Mouse (Mus musculus): ENCODE results near the gene Tmem104. TPM values are rescaled to one million over a fixed set of nuclear protein-coding genes. Genes with fewer than 3 reads are reported as not detected.

Tmem104 gene
- polyA plus RNA-seq, 1 experiment from 2014 or later = 10.3 TPM

GRCm38 (mm10) chr11:115289885-115290284 lies 102.6 kb downstream of the Tmem104 start:
- Histone ChIP-seq H3K9ac (ENCODE audit: low read depth, low read length) (peak overlapping the region; percentile 18; the same call in 1 of the 2 replicates), H3K27ac (ENCODE audit: low read depth, low read length) (no peak overlapping the region), H3K9me3 (ENCODE audit: control insufficient read depth, low read length) (no peaks in the 10 kb centered on the region), H3K27me3 (ENCODE audit: control insufficient read depth, insufficient read depth, low read length) (no peaks in the 10 kb centered on the region), H3K4me3 (ENCODE audit: low read length) (no peak overlapping the region), H3K4me2 (replicated peaks; ENCODE audit: low read depth, low read length) (no peak overlapping the region), H3K36me3 (ENCODE audit: control insufficient read depth, insufficient read depth, low read length) (no peaks in the 10 kb centered on the region), H3K4me1 (ENCODE audit: control insufficient read depth, insufficient read depth, low read length) (no peaks in the 10 kb centered on the region)
- ATAC-seq (ENCODE audit: low FRiP score, low TSS enrichment) = no peak
- WGBS = 68% methylated on average over 8 of the region's 8 CpGs

- ATAC-seq (ENCODE audit: low FRiP score, low TSS enrichment) = no peak
- Histone ChIP-seq H3K27me3 (ENCODE audit: control insufficient read depth, insufficient read depth, low read length) (no peaks in the 10 kb centered on the region), H3K4me1 (ENCODE audit: control insufficient read depth, insufficient read depth, low read length) (no peaks in the 10 kb centered on the region), H3K4me2 (replicated peaks; ENCODE audit: low read depth, low read length) (no peak overlapping the region), H3K36me3 (ENCODE audit: control insufficient read depth, insufficient read depth, low read length) (no peaks in the 10 kb centered on the region), H3K27ac (ENCODE audit: low read depth, low read length) (no peak overlapping the region), H3K4me3 (ENCODE audit: low read length) (no peak overlapping the region), H3K9me3 (ENCODE audit: control insufficient read depth, low read length) (no peaks in the 10 kb centered on the region), H3K9ac (ENCODE audit: low read depth, low read length) (no peak overlapping the region)
- WGBS = 94% methylated on average over 1 of the region's 1 CpGs
Measured at GRCm38 (mm10) chr11:115290314-115290713, 103.0 kb downstream of the Tmem104 start.

- H3K4me2 ChIP-seq (replicated peaks; ENCODE audit: low read depth, low read length) = no peak overlapping the region
- H3K27ac ChIP-seq (ENCODE audit: low read depth, low read length) = no peak overlapping the region
- no peak overlapping the region for H3K9ac ChIP-seq (ENCODE audit: low read depth, low read length)
- H3K4me3 ChIP-seq (ENCODE audit: low read length) = no peak overlapping the region
- H3K4me1 ChIP-seq (ENCODE audit: control insufficient read depth, insufficient read depth, low read length) = no peaks in the 10 kb centered on the region
- H3K9me3 ChIP-seq (ENCODE audit: control insufficient read depth, low read length) = no peaks in the 10 kb centered on the region
- H3K36me3 ChIP-seq (ENCODE audit: control insufficient read depth, insufficient read depth, low read length) = no peaks in the 10 kb centered on the region
- ATAC-seq (ENCODE audit: low FRiP score, low TSS enrichment) = no peak
- 55% methylated on average over 6 of the region's 6 CpGs for WGBS
- H3K27me3 ChIP-seq (ENCODE audit: control insufficient read depth, insufficient read depth, low read length) = no peaks in the 10 kb centered on the region
Measured at GRCm38 (mm10) chr11:115290919-115291318, 103.6 kb downstream of the Tmem104 start.

- H3K36me3 ChIP-seq (ENCODE audit: control insufficient read depth, insufficient read depth, low read length) = no peaks in the 10 kb centered on the region
- no peak overlapping the region for H3K4me3 ChIP-seq (ENCODE audit: low read length)
- 77% methylated on average over 10 of the region's 10 CpGs for WGBS
- no peak overlapping the region for H3K9ac ChIP-seq (ENCODE audit: low read depth, low read length)
- no peak overlapping the region for H3K4me2 ChIP-seq (replicated peaks; ENCODE audit: low read depth, low read length)
- no peaks in the 10 kb centered on the region for H3K27me3 ChIP-seq (ENCODE audit: control insufficient read depth, insufficient read depth, low read length)
- no peak overlapping the region for H3K27ac ChIP-seq (ENCODE audit: low read depth, low read length)
- H3K9me3 ChIP-seq (ENCODE audit: control insufficient read depth, low read length) = no peaks in the 10 kb centered on the region
- no peak for ATAC-seq (ENCODE audit: low FRiP score, low TSS enrichment)
- H3K4me1 ChIP-seq (ENCODE audit: control insufficient read depth, insufficient read depth, low read length) = no peaks in the 10 kb centered on the region
Measured at GRCm38 (mm10) chr11:115291503-115291902, 104.2 kb downstream of the Tmem104 start.

- Histone ChIP-seq H3K36me3 (ENCODE audit: control insufficient read depth, insufficient read depth, low read length) (no peaks in the 10 kb centered on the region), H3K27ac (ENCODE audit: low read depth, low read length) (no peak overlapping the region), H3K4me2 (replicated peaks; ENCODE audit: low read depth, low read length) (no peak overlapping the region), H3K27me3 (ENCODE audit: control insufficient read depth, insufficient read depth, low read length) (peaks cover 12% of the 10 kb centered on the region), H3K4me3 (ENCODE audit: low read length) (no peak overlapping the region), H3K9ac (ENCODE audit: low read depth, low read length) (no peak overlapping the region), H3K9me3 (ENCODE audit: control insufficient read depth, low read length) (no peaks in the 10 kb centered on the region), H3K4me1 (ENCODE audit: control insufficient read depth, insufficient read depth, low read length) (no peaks in the 10 kb centered on the region)
- WGBS = 67% methylated on average over 14 of the region's 14 CpGs
- no peak for ATAC-seq (ENCODE audit: low FRiP score, low TSS enrichment)
Measured at GRCm38 (mm10) chr11:115292631-115293375, 105.5 kb downstream of the Tmem104 start.

GRCm38 (mm10) chr11:115295939-115296338 lies 108.7 kb downstream of the Tmem104 start:
- no peak overlapping the region for H3K27ac ChIP-seq (ENCODE audit: low read depth, low read length)
- peaks cover 18% of the 10 kb centered on the region for H3K27me3 ChIP-seq (ENCODE audit: control insufficient read depth, insufficient read depth, low read length)
- H3K4me1 ChIP-seq (ENCODE audit: control insufficient read depth, insufficient read depth, low read length) = no peaks in the 10 kb centered on the region
- H3K9me3 ChIP-seq (ENCODE audit: control insufficient read depth, low read length) = no peaks in the 10 kb centered on the region
- no peaks in the 10 kb centered on the region for H3K36me3 ChIP-seq (ENCODE audit: control insufficient read depth, insufficient read depth, low read length)
- no peak overlapping the region for H3K9ac ChIP-seq (ENCODE audit: low read depth, low read length)
- no peak overlapping the region for H3K4me2 ChIP-seq (replicated peaks; ENCODE audit: low read depth, low read length)
- ATAC-seq (ENCODE audit: low FRiP score, low TSS enrichment) = no peak
- 81% methylated on average over 11 of the region's 11 CpGs for WGBS
- H3K4me3 ChIP-seq (ENCODE audit: low read length) = no peak overlapping the region

Small RNAs within 50 kb of the gene (microRNA-seq; reads per million reads assigned to microRNA genes)
- gene Gm25837 = not detected

Other genes with a start within 250 kb of the Tmem104 start
- not detected in 2 replicates for gene Cd300c, start 218.3 kb upstream of the Tmem104 start, polyA plus RNA-seq (2014; fragmentation: Nextera tagmentation; extraction: Ambion mirVana)
- gene Cd300ld, start 197.6 kb upstream of the Tmem104 start, polyA plus RNA-seq (2014; fragmentation: Nextera tagmentation; extraction: Ambion mirVana) = 0.21 and 0.32 TPM in 2 replicates
- 1.2 and 1.3 TPM in 2 replicates for gene Cd300c2, start 185.6 kb upstream of the Tmem104 start, polyA plus RNA-seq (2014; fragmentation: Nextera tagmentation; extraction: Ambion mirVana)
- gene Cd300ld2, start 171.3 kb upstream of the Tmem104 start, polyA plus RNA-seq (2014; fragmentation: Nextera tagmentation; extraction: Ambion mirVana) = not detected in 2 replicates
- gene Cd300ld4, start 160.5 kb upstream of the Tmem104 start, polyA plus RNA-seq (2014; fragmentation: Nextera tagmentation; extraction: Ambion mirVana) = not detected in 2 replicates
- gene Cd300ld5, start 149.7 kb upstream of the Tmem104 start, polyA plus RNA-seq (2014; fragmentation: Nextera tagmentation; extraction: Ambion mirVana) = not detected in 2 replicates
- gene Cd300ld3, start 139.1 kb upstream of the Tmem104 start, polyA plus RNA-seq (2014; fragmentation: Nextera tagmentation; extraction: Ambion mirVana) = not detected in 2 replicates
- not detected in 2 replicates for gene Cd300e, start 125.3 kb upstream of the Tmem104 start, polyA plus RNA-seq (2014; fragmentation: Nextera tagmentation; extraction: Ambion mirVana)
- gene Rab37, start 96.1 kb upstream of the Tmem104 start, polyA plus RNA-seq (2014; fragmentation: Nextera tagmentation; extraction: Ambion mirVana) = 0.96 and 1.2 TPM in 2 replicates
- gene Cd300lf, start 53.5 kb upstream of the Tmem104 start, polyA plus RNA-seq (2014; fragmentation: Nextera tagmentation; extraction: Ambion mirVana) = 0.26 TPM in 2 replicates
- gene Slc9a3r1, start 24.1 kb upstream of the Tmem104 start, polyA plus RNA-seq (2014; fragmentation: Nextera tagmentation; extraction: Ambion mirVana) = 81.5 and 110 TPM in 2 replicates
- 18.2 and 18.4 TPM in 2 replicates for gene Nat9, start 372 bp downstream of the Tmem104 start, polyA plus RNA-seq (2014; fragmentation: Nextera tagmentation; extraction: Ambion mirVana)
- gene Grin2c, start 79.8 kb downstream of the Tmem104 start, polyA plus RNA-seq (2014; fragmentation: Nextera tagmentation; extraction: Ambion mirVana) = not detected in 2 replicates
- 9.2 and 13.1 TPM in 2 replicates for gene Fdxr, start 89.6 kb downstream of the Tmem104 start, polyA plus RNA-seq (2014; fragmentation: Nextera tagmentation; extraction: Ambion mirVana)
- 0.32 and 0.39 TPM in 2 replicates for gene Fads6, start 110.2 kb downstream of the Tmem104 start, polyA plus RNA-seq (2014; fragmentation: Nextera tagmentation; extraction: Ambion mirVana)
- 0.14 and 0.15 TPM in 2 replicates for gene Otop2, start 119.7 kb downstream of the Tmem104 start, polyA plus RNA-seq (2014; fragmentation: Nextera tagmentation; extraction: Ambion mirVana)
- gene Ush1g, start 134.6 kb downstream of the Tmem104 start, polyA plus RNA-seq (2014; fragmentation: Nextera tagmentation; extraction: Ambion mirVana) = not detected in 2 replicates
- gene Otop3, start 147.2 kb downstream of the Tmem104 start, polyA plus RNA-seq (2014; fragmentation: Nextera tagmentation; extraction: Ambion mirVana) = not detected in 2 replicates
- 2.3 and 4.4 TPM in 2 replicates for gene Hid1, start 180.3 kb downstream of the Tmem104 start, polyA plus RNA-seq (2014; fragmentation: Nextera tagmentation; extraction: Ambion mirVana)
- 11.5 and 13.0 TPM in 2 replicates for gene Cdr2l, start 194.4 kb downstream of the Tmem104 start, polyA plus RNA-seq (2014; fragmentation: Nextera tagmentation; extraction: Ambion mirVana)
- 235 and 261 TPM in 2 replicates for gene Mrpl58, start 216.3 kb downstream of the Tmem104 start, polyA plus RNA-seq (2014; fragmentation: Nextera tagmentation; extraction: Ambion mirVana)
- gene Atp5h, start 232.5 kb downstream of the Tmem104 start, polyA plus RNA-seq (2014; fragmentation: Nextera tagmentation; extraction: Ambion mirVana) = 962 and 1,151 TPM in 2 replicates
- 22.7 and 23.9 TPM in 2 replicates for gene Kctd2, start 232.6 kb downstream of the Tmem104 start, polyA plus RNA-seq (2014; fragmentation: Nextera tagmentation; extraction: Ambion mirVana)